Mouse (Mus musculus) monocyte, adult 5-6 weeks (primary cell): Measurements from ENCODE around the gene Gm37596. TPM values are rescaled to one million over a fixed set of nuclear protein-coding genes. Genes with fewer than 3 reads are reported as not detected.
"Not testable (repeated sequence)": the region's sequence is repeated elsewhere in the genome, so short reads cannot be mapped to it uniquely, and the experiment has no call there.

Source experiments
- ATAC-seq: fragments of 153-309, 156-312 bp; replicated peaks from 2 replicates; pipeline ENCODE4 v1.8.0; 2017; ENCODE audit warnings: mild to moderate bottlenecking; ENCODE audit not compliant: low TSS enrichment, insufficient number of reproducible peaks, severe bottlenecking, poor library complexity, low FRiP score
- total RNA-seq: library from RNA; stranded (forward); fragments of 200-1000, 200-491, 200-594 nt; gene quantifications from 3 replicates; pipeline ENCODE4 v1.2.3, GENCODE M21; 2017

The Gm37596 gene
- total RNA-seq: not detected in 3 replicates

DNA sequence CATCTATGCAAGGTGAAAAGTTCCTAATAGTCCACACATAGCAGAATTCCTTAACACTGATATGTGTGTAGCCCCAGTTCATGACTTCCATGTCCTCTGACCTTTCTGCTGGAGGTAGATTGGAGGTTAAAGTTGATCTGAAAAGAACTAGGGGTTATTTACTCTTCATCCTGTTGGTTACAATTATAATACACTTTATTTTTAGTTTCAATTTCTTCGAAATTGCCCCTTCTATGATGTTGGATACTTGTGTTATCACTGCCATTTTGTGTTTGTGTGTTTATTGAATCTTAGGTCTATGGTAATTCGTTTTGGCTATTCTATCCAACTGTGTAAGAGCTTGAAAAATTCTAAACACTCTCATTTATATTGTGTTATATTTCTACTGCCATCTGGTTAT, at the start of gene Gm37596:
Gm37596 (minus strand) TSS at position 101 of the 400 bp plus-strand sequence.
- ATAC-seq: not testable (repeated sequence)

DNA sequence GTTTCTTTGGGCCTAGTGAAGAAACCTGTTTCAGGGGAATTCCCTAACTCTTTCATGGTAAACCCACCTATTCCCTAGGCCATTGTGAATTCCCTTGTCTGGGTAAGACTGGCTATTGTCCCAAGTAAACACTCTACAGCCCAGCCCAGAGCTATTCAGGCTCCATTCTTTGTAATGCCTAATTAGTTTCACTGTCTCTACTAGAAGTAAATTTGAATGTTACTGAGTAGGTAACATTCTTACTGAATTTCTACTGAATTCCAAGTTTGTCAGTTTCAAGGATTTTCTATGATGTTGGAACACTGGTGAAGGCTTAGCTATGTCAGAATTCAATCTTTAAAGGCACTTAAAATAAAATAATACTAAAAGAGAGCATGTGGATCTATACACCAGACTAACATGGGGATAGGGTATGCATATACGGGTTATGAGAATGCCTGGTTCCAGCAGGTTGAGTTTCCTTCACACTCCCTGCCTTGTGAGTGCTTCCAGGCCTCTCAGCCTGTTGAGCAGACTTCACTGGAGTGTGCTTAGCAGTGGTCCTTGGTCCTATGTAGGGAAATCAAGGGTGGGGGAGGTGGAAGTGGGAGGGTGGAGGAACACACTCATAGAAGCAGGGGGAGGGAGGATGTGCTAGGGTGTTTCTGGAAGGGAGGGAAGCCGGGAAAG, 16.2 kb upstream of the Gm37596 start:
- ATAC-seq: not testable (repeated sequence)

DNA sequence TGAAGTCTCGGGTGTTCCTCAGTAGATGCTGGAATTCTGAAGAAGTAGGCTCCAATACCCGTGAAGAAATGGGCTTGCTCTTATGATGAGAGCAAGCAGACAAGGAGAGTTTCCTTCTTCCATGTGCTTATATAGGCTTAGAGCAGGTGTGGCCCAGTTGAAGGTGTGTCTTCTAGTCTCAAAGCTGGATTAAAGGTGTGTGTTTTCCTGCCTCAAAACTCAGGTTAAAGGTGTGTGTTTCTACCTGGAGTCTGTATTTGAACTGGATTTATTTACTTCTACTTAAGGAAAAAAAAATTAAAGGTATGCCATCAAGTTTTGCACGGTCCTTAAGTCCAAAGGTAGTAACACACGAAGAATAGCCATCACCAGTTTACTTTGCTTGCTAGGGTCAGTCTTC, 16.7 kb downstream of the Gm37596 start, which contains the start of gene Tdpoz1:
Tdpoz1 (minus strand) TSS at position 101 of the 400 bp plus-strand sequence.
- not testable (repeated sequence) for ATAC-seq

DNA sequence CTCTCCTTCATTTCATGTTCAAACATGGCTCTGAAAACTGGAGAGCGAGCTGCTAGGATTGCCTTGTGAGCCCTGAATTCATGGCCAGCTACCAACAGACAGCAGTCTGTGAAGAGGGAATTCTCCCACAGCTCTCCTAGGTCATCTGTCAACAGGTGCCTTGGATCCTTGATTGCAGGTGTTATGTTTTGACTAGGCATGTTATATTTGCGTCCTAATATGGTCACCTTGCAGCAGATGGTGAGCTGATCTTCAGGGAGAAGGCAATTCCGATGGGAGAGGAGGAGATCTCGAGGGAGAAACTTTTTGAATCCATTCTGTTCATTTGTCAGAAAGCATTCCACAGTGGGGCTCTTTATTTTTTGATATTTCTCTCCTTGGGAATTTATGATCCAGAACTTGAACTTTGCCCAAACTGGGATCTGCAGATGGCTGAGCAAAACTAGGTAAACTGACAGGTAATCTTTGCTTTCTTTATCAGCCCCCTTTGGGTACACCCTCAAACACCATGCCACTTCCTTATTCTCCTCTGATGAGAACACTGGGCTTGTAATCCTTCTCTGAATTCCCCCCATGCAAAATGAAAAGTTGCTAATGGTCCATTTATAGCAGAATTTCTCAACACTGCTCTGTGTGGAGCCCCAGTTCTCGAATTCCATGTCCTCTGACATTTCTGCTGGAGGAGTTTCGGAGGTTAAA, 21.9 kb downstream of the Gm37596 start:
- ATAC-seq: not testable (repeated sequence)

DNA sequence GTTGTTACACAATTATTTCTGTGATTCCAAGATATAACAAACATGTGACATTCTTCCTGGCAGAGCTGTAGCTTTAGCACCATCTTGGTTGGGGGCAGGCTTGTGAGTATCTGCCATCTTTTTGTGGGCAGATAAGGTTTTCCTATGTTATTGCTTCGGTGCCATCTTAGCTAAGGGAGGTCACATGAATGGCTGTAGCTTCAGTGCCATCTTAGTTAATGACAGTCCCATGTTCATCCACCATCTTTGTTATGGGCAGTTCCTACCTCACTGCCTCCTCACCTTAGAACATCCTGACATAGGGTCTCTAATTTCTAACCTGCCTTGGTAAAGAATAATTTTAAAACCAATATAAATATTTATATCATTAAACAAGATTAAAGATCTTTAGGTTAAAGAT, 38.6 kb downstream of the Gm37596 start:
- no peak for ATAC-seq

DNA sequence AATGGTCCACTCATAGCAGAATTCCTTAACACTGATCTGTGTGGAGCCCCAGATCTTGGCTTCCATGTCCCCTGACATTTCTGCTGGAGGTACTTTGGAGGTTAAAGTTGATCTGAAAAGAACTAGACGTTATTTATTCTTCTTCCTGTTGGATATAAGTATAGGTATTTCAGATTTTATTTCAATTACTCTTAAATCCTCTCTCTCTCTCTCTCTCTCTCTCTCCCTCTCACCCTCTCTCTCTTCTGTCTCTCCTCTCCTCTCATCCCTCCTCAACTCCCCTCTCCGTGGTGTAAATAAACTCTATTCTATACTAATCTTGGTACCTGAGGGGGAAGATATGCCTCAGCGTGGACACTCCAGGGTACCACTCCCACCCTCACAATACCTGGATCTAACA, 40.3 kb downstream of the Gm37596 start, which contains the start of gene Tdpoz2:
Tdpoz2 (minus strand) TSS at position 101 of the 400 bp plus-strand sequence.
- no peak for ATAC-seq

Other genes starting within 250 kb of the Gm37596 start
- gene Tchhl1, start 224.3 kb downstream of the Gm37596 start, total RNA-seq: not detected in 3 replicates
- gene S100a11, start 172.6 kb downstream of the Gm37596 start, total RNA-seq: 59.1 to 65.2 TPM (median 61.9 TPM) in 3 replicates
- 811 to 1,204 TPM (median 873 TPM) in 3 replicates for gene S100a10, start 138.0 kb downstream of the Gm37596 start, total RNA-seq
- not detected in 3 replicates for gene Tdpoz2, start 40.4 kb downstream of the Gm37596 start, total RNA-seq
- not detected in 3 replicates for gene Tdpoz1, start 16.8 kb downstream of the Gm37596 start, total RNA-seq
- not detected in 3 replicates for gene Gm5773, start 79.9 kb upstream of the Gm37596 start, total RNA-seq
- not detected in 3 replicates for gene Tdpoz4, start 103.3 kb upstream of the Gm37596 start, total RNA-seq
- gene Tdpoz3, start 132.9 kb upstream of the Gm37596 start, total RNA-seq: not detected in 3 replicates